Mouse (Mus musculus): ENCODE data around the gene Fbxl15.

GRCm38 (mm10) chr19:46326019-46326755, 1.8 kb upstream of the Fbxl15 start:
- no peak for TF ChIP-seq E2F4 (IDR thresholded peaks at IDR 0.05; ENCODE audit: insufficient read depth)
- no peak for TF ChIP-seq MAX (IDR thresholded peaks at IDR 0.05; ENCODE audit: low read depth)
- TF ChIP-seq POLR2A (IDR thresholded peaks at IDR 0.05; ENCODE audit: insufficient read length, low read depth), result no peak
- TF ChIP-seq SRF (IDR thresholded peaks at IDR 0.05; ENCODE audit: control insufficient read depth, insufficient read length, low read depth), result no peak
- no peak for TF ChIP-seq MYOD1 (IDR thresholded peaks at IDR 0.05; ENCODE audit: control insufficient read depth in 1 of 3, insufficient read length in 2 of 3, low read depth in 2 of 3)
- no peak for TF ChIP-seq TCF12 (IDR thresholded peaks at IDR 0.05; ENCODE audit: insufficient read depth, poor library complexity, severe bottlenecking)
- no peak for TF ChIP-seq MYOG (IDR thresholded peaks at IDR 0.05; ENCODE audit: control insufficient read depth in 1 of 3, insufficient read depth in 1 of 3, insufficient read length in 2 of 3, low read depth in 2 of 3)
- TF ChIP-seq TCF3 (IDR thresholded peaks at IDR 0.05; ENCODE audit: insufficient read length, low read depth), result no peak
- no peak for TF ChIP-seq POLR2AphosphoS2 (IDR thresholded peaks at IDR 0.05; ENCODE audit: insufficient read length, low read depth)
